Mouse (Mus musculus): Measurements from ENCODE around the gene Tpx2. TPM values are rescaled to one million over a fixed set of nuclear protein-coding genes. Genes with fewer than 3 reads are reported as not detected.

The Tpx2 gene
- total RNA-seq, 2 experiments from 2014 or later, result 1.7 to 2.2 TPM

DNA sequence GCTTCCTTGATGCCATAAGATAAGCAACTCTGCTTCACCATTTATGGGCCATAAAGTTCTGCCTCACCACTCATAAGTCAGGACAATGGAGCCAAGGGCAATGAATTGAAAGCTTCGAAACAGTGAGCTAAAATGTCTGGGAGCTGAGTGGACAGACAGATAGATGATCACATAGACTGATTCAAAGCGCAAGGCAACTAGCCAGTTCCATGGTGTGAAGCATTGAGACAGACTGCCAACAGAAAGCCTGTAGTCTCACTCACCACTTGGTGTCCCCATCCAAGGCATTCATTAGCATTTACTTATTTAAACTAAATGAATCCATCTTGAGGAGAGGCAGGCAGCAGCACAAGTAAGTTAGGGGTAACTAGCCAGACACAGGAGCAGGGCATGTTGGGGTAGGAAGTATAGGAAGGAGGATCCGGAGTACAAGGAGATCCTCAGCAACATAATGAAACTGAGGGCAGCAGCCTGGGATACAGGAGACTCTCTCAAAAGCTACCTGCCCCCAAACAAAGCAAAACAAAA, 28.6 kb upstream of the Tpx2 start:
- DNase-seq (ENCODE audit: low spot score in 2 of 2), result peak in 1 of 2 experiments; percentile 1

GRCm38 (mm10) chr2:152819926-152820325, 27.8 kb upstream of the Tpx2 start:
- intact Hi-C loops (cut with DNase I), result loop anchor here (1.0 kb wide), 1 partner anchor 35 kb away; no protein-coding TSS in a partner anchor
- DNase-seq (ENCODE audit: low spot score in 2 of 2), result peak; percentile 31 to 49

More for the DNA sequence above, 28.6 kb upstream of the Tpx2 start:
- intact Hi-C loops (cut with DNase I), result no loop called here

- intact Hi-C loops (cut with DNase I), result loop anchor here (1.0 kb wide), 1 partner anchor 35 kb away; no protein-coding TSS in a partner anchor
- peak in 1 of 2 experiments; percentile 49 for DNase-seq (ENCODE audit: low spot score in 2 of 2)
Observed at GRCm38 (mm10) chr2:152820369-152820768, 27.4 kb upstream of the Tpx2 start.

DNA sequence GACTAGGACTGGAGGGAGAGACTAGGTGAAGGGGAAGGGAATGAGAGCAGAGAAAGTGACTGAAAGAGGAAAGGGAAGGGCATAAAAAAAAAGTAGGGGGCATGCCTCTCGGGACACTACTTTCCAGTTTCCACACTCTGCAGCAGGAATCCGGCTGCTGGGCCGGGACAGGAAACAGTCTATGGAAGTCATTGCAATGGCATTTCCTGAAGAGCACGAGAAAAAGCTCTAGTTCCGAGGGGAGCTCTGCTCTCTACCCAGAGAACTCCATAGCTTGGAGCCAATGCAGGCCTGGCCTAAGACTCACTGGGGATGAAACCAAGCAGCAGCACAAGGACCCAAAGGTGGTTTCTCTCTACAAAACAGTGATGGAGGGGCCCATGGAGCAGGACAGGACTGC, 26.7 kb upstream of the Tpx2 start:
- intact Hi-C loops (cut with DNase I), result no loop called here
- DNase-seq (ENCODE audit: low spot score in 2 of 2), result peak in 1 of 2 experiments; percentile 1

GRCm38 (mm10) chr2:152821566-152821965, 26.2 kb upstream of the Tpx2 start:
- intact Hi-C loops (cut with DNase I), result no loop called here
- peak in 1 of 2 experiments; percentile 1 for DNase-seq (ENCODE audit: low spot score in 2 of 2)

GRCm38 (mm10) chr2:152823770-152824169, 24.0 kb upstream of the Tpx2 start:
- intact Hi-C loops (cut with DNase I), result no loop called here
- DNase-seq (ENCODE audit: low spot score in 2 of 2), result no peak

GRCm38 (mm10) chr2:152824438-152825167, 23.2 kb upstream of the Tpx2 start:
- intact Hi-C loops (cut with DNase I), result no loop called here
- DNase-seq (ENCODE audit: low spot score in 2 of 2), result no peak

- intact Hi-C loops (cut with DNase I), result no loop called here
- DNase-seq (ENCODE audit: low spot score in 2 of 2), result no peak
Observed at GRCm38 (mm10) chr2:152825168-152825697, 22.5 kb upstream of the Tpx2 start.

DNA sequence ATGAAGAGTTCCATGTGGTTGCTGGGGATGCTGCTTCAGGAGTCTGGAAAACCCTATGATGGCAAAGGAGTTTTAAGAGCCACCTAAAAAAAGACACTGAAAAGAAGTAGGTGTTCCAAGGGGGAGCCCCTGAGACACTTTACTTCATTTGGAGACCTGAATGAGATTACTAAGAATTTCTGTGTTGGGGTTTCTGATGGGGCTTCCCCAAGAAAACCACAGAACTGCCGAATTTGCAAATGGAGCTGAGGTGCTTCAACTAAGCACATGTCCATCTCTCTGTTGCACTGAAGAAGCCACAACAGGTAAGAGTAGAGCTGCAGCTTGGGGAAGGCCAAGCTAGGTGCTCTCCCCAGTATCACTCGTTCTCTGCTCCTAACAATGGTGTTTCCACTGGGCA, 22.1 kb upstream of the Tpx2 start:
- intact Hi-C loops (cut with DNase I), result no loop called here

DNA sequence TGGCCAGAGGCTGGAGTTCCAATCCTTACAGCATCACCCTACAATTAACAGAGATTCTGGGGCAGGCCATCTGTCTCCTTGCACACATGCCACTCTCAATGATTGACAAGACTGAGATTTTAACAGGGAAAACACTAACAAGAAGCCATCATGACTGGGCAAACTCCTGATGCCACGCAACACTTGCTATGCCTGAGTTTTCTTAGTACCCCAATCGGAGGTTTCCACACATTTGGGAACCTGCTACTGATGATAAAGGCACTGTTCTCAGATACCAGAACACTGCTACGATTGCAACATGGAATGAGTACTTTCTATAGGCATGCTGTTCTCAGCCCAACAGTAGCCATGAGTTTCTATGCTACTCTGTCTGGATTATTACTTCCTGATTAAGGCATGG, 21.3 kb upstream of the Tpx2 start:
- no peak for DNase-seq (ENCODE audit: low spot score in 2 of 2)
- intact Hi-C loops (cut with DNase I), result no loop called here

More for the DNA sequence above, 22.1 kb upstream of the Tpx2 start:
- DNase-seq (ENCODE audit: low spot score in 2 of 2), result no peak

DNA sequence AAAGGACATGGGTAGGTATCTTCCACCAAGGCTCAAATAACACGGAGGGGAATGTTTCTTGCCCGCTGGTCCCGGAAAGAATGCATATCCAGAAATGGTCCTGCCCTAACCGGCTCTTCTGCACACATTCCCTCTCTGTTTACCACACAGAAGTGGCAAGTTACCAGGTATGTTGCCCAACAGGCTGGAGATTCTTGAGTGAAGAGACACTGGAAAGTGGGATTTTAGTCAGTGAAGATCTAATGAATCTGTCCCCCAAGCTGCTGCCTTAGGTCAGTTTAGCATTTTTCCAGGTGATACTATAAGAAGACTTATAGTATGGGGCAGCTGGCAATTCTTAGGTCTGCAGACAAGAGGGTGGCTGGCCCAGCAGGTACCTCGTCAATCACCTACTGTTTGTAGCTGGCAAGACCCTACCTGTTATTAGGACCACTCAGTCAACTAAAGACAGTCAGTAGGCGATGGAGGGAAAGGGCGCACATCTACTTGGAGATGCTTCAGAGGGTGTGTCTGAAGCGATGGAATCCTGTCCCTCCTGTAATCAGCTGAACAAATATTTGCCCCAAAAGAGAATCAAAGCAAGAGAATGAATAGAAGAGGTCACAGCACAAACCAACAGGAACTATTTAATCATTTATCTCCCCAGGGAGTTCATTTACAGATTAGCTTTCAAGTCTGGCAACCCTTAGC, 20.3 kb upstream of the Tpx2 start:
- no peak for DNase-seq (ENCODE audit: low spot score in 2 of 2)
- intact Hi-C loops (cut with DNase I), result no loop called here

DNA sequence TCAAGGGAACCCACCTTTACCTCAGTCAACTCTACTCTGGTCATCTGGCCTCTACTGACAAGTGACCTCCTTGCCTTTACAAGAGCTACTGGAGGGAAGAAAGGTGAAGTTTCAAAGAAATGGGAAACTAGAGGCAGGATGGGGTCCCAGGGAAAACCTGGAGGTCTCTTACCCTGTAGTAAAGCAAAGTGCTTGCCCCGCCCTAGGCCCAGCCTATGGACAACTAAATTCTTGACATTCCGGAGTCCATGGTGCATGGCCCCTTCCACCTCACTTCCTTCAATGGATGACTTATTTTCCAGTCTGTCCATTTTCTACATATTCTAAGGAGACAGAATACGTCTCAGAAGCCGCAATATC, 19.8 kb upstream of the Tpx2 start:
- no peak for DNase-seq (ENCODE audit: low spot score in 2 of 2)
- intact Hi-C loops (cut with DNase I), result no loop called here

DNA sequence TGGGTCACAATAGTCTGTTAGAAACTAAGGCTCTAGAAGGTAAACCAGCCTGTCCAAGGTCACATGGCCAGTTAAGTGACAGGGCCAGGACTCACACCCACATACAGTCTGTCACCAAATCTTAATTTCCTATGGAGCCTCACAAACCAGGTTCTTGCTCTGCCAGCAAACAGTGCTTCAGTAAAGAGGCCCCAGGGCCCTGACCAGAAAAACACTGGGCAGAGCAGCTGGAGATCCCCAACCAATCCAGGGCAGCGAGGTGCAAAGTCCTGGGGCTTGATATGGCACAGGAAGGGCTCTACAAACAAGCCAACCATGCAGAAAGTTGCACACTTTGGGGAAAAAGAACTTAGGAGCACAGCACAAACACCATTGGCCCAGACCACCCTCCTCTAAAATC, 19.2 kb upstream of the Tpx2 start:
- intact Hi-C loops (cut with DNase I), result no loop called here
- DNase-seq (ENCODE audit: low spot score in 2 of 2), result no peak

DNA sequence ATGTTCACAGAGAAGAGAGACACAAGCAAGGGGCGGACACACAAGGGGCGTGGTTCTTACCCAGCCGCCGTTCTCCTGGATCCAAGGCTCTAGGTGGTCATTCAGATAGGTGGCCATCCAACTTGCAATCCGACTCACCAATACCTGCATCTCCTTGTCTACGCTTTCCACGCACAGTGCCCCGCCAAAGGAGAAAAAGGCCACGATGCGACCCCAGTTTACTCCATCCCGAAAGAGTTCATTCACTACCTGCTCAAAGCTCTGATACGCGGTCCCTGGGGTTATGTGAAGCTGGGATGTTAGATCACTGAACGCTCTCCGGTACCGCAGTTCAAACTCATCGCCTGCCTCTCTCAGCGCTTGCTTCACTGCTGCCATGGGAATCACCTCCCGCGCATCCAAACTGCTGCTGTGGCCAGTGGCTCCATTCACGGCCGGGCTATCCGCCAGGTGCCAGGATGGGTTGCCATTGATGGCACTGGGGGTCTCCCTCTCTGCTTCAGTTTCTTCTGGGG, 18.3 kb upstream of the Tpx2 start:
- intact Hi-C loops (cut with DNase I), result no loop called here
- DNase-seq (ENCODE audit: low spot score in 2 of 2), result peak in 1 of 2 experiments; percentile 30

GRCm38 (mm10) chr2:152830021-152830921, 17.5 kb upstream of the Tpx2 start:
- intact Hi-C loops (cut with DNase I), result loop anchor here (1.0 to 5.0 kb wide), 3 partner anchors 45 to 213 kb away; no protein-coding TSS in a partner anchor
- peak; percentile 81 to 91 for DNase-seq (ENCODE audit: low spot score in 2 of 2)

GRCm38 (mm10) chr2:152831019-152831878, 16.5 kb upstream of the Tpx2 start, which contains the start of gene Bcl2l1:
TSS of gene Bcl2l1 (minus strand) at chr2:152831728.
- intact Hi-C loops (cut with DNase I), result loop anchor here (1.0 to 5.0 kb wide), 4 partner anchors 54 to 214 kb away; no protein-coding TSS in a partner anchor
- DNase-seq (ENCODE audit: low spot score in 2 of 2), result peak; percentile 99

- DNase-seq (ENCODE audit: low spot score in 2 of 2), result no peak
- intact Hi-C loops (cut with DNase I), result no loop called here
Observed at GRCm38 (mm10) chr2:152839256-152839655, 8.5 kb upstream of the Tpx2 start.

- intact Hi-C loops (cut with DNase I), result no loop called here
Observed at GRCm38 (mm10) chr2:152842741-152843140, 5.0 kb upstream of the Tpx2 start.

More at GRCm38 (mm10) chr2:152842741-152843140, 5.0 kb upstream of the Tpx2 start:
- no peak for DNase-seq (ENCODE audit: low spot score in 2 of 2)

Measured in left cerebral cortex, postnatal 25 days (tissue).